Mouse (Mus musculus) embryonic facial prominence, embryonic 11.5 days (tissue): ENCODE data around the gene Hmg20a. TPM values are rescaled to one million over a fixed set of nuclear protein-coding genes. Genes with fewer than 3 reads are reported as not detected.

ENCODE experiments used
- ATAC-seq: fragments of 200-750 bp; cut with Nextera tagmentation; replicated peaks from 2 replicates; pipeline ENCODE4 v1.8.0; 2017; ENCODE audit warnings: low read depth; ENCODE audit not compliant: insufficient number of reproducible peaks, low FRiP score, low TSS enrichment
- DNase-seq: peaks from one replicate; pipeline ENCODE4 v3.0.0-alpha.2; 2015; ENCODE audit warnings: low spot score
- H3K27ac ChIP-seq: fragments of 300-500 bp; sonication (generic); replicated peaks from 2 replicates; pipeline ENCODE4 v1.5.1; 2014; ENCODE audit warnings: mild to moderate bottlenecking, low read depth, low read length, control low read depth
- H3K27me3 ChIP-seq: fragments of 300-500 bp; sonication (generic); 2 replicates; pipeline ENCODE4 v1.6.1; 2014; ENCODE audit warnings: mild to moderate bottlenecking, low read length, moderate library complexity, mixed read lengths; ENCODE audit not compliant: control insufficient read depth, insufficient read depth
- H3K36me3 ChIP-seq: fragments of 300-500 bp; sonication (generic); replicated peaks from 2 replicates; pipeline ENCODE4 v1.6.1; 2014; ENCODE audit warnings: low read depth, mild to moderate bottlenecking, low read length, moderate library complexity, mixed read lengths; ENCODE audit not compliant: control insufficient read depth, insufficient read depth
- H3K4me1 ChIP-seq: fragments of 300-500 bp; sonication (generic); 2 replicates; pipeline ENCODE4 v1.6.1; 2014; ENCODE audit warnings: low read length, mixed read lengths; ENCODE audit not compliant: control insufficient read depth, insufficient read depth
- H3K4me2 ChIP-seq: fragments of 300-500 bp; sonication (generic); 2 replicates; pipeline ENCODE4 v1.6.1; 2014; ENCODE audit warnings: low read depth, mild to moderate bottlenecking, control low read depth, low read length, moderate library complexity
- H3K4me3 ChIP-seq: fragments of 300-500 bp; sonication (generic); 2 replicates; pipeline ENCODE4 v1.5.1; 2014; ENCODE audit warnings: low read depth, low read length, control low read depth
- H3K9ac ChIP-seq: fragments of 300-500 bp; sonication (generic); replicated peaks from 2 replicates; pipeline ENCODE4 v1.6.1; 2014; ENCODE audit warnings: mild to moderate bottlenecking, control low read depth, low read length
- H3K9me3 ChIP-seq: fragments of 300-500 bp; sonication (generic); replicated peaks from 2 replicates; pipeline ENCODE4 v1.6.1; 2016; ENCODE audit warnings: mild to moderate bottlenecking, low read length, inconsistent platforms, mixed read lengths; ENCODE audit not compliant: control insufficient read depth
- WGBS: fragments of 180-500 bp; shearing (Covaris S2); extraction: QIAGEN DNeasy Blood & Tissue Kit; methylation state at CpG from one replicate; pipeline ENCODE4 v1.1.7; 2014; 5-methylcytosine and 5-hydroxymethylcytosine counted together
- polyA plus RNA-seq: library from polyadenylated mRNA; unstranded; fragments of >200 nt; fragmentation: Nextera tagmentation; extraction: Ambion mirVana; gene quantifications from 2 replicates; pipeline ENCODE4 v1.2.1, GENCODE M21; 2014

The Hmg20a gene
- polyA plus RNA-seq, 1 experiment from 2014 or later = 59.2 TPM

- H3K4me1 ChIP-seq = no peaks in the 10 kb centered on the region
- no peaks in the 10 kb centered on the region for H3K36me3 ChIP-seq
- H3K27ac ChIP-seq = no peak overlapping the region
- H3K4me2 ChIP-seq = no peak overlapping the region
- H3K9me3 ChIP-seq = no peaks in the 10 kb centered on the region
- H3K9ac ChIP-seq = no peak overlapping the region
- DNase-seq (no peak), ATAC-seq (no peak)
- H3K4me3 ChIP-seq = no peak overlapping the region
- 69% methylated on average over 12 of the region's 12 CpGs for whole genome bisulfite sequencing
- no peaks in the 10 kb centered on the region for H3K27me3 ChIP-seq
These were observed 121.6 kb downstream of the Hmg20a start for GRCm38 (mm10) chr9:56540051-56540450.

- ATAC-seq (no peak), DNase-seq (no peak)
- H3K9ac ChIP-seq = no peak overlapping the region
- no peak overlapping the region for H3K27ac ChIP-seq
- H3K9me3 ChIP-seq = no peaks in the 10 kb centered on the region
- H3K36me3 ChIP-seq = no peaks in the 10 kb centered on the region
- no peaks in the 10 kb centered on the region for H3K27me3 ChIP-seq
- H3K4me1 ChIP-seq = no peaks in the 10 kb centered on the region
- WGBS = 68% methylated on average over 6 of the region's 6 CpGs
- no peak overlapping the region for H3K4me3 ChIP-seq
- no peak overlapping the region for H3K4me2 ChIP-seq
These were observed 126.5 kb downstream of the Hmg20a start for GRCm38 (mm10) chr9:56544687-56545475.

Other genes with a start within 250 kb of the Hmg20a start
- gene Peak1, start 542 bp upstream of the Hmg20a start, polyA plus RNA-seq = 7.9 and 8.8 TPM in 2 replicates